Mouse (Mus musculus) olfactory bulb, adult 2 months (tissue): ENCODE results near the gene Mtmr12. TPM values are rescaled to one million over a fixed set of nuclear protein-coding genes. Genes with fewer than 3 reads are reported as not detected.

Experiments
- H3K27ac ChIP-seq: fragments of 200-500 bp; 2 replicates; pipeline ENCODE4 v1.5.1; 2012; ENCODE audit warnings: low read depth, low read length; ENCODE audit not compliant: insufficient read depth
- H3K4me1 ChIP-seq: fragments of 200-500 bp; 2 replicates; pipeline ENCODE4 v1.6.1; 2012; ENCODE audit warnings: low read length; ENCODE audit not compliant: control insufficient read depth, insufficient read depth
- H3K4me3 ChIP-seq: fragments of 200-500 bp; 2 replicates; pipeline ENCODE4 v1.5.1; 2012; ENCODE audit warnings: mild to moderate bottlenecking, low read depth, low read length, moderate library complexity; ENCODE audit not compliant: insufficient read depth
- CTCF ChIP-seq: fragments of 200-500 bp; IDR thresholded peaks from 2 replicates; pipeline ENCODE4 v1.5.1; 2012; ENCODE audit warnings: low read depth, mild to moderate bottlenecking, low read length, moderate library complexity; ENCODE audit not compliant: insufficient read depth
- POLR2A ChIP-seq: fragments of 200-500 bp; IDR thresholded peaks from 2 replicates; pipeline ENCODE4 v1.6.1; 2012; ENCODE audit warnings: mild to moderate bottlenecking, low read depth, low read length, moderate library complexity; ENCODE audit not compliant: insufficient read depth
- WGBS: fragments of 180-500 bp; shearing (Covaris S2); methylation state at CpG from one replicate; pipeline ENCODE4 v1.1.7; 2018; 5-methylcytosine and 5-hydroxymethylcytosine counted together
- polyA plus RNA-seq: library from polyadenylated mRNA; stranded (reverse); fragments of >200 nt; gene quantifications from 2 replicates; pipeline ENCODE4 v1.2.4, GENCODE M21; 2012; ENCODE audit warnings: low replicate concordance; ENCODE audit not compliant: missing spikeins, insufficient read depth, insufficient read length

Gene Mtmr12
- polyA plus RNA-seq, 1 experiment = not detected

DNA sequence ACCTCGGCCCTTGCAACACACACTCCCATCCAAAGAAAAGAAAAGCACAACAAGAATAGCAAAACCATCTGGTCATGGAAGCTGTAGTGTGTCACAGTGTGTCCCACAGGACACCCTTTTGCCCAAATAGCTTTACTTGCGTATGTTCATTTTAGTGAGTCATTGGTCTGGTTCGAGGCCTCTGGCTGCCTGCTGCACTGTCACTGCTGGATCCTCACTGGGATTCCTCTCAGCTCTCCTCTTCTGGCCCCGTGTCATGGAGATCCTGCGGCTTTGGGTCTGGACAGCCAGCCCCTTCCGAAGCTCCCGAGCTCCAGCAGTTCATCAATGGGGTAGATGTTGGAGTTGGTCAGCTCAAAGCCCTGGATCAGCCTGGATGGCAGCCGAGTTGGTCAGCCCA, 113.6 kb downstream of the Mtmr12 start:
- WGBS = 83% methylated on average over 8 of the region's 8 CpGs
- no peak overlapping the region for H3K4me3 ChIP-seq
- TF ChIP-seq CTCF (no peak), POLR2A (no peak)
- H3K27ac ChIP-seq = no peak overlapping the region
- H3K4me1 ChIP-seq = no peaks in the 10 kb centered on the region

DNA sequence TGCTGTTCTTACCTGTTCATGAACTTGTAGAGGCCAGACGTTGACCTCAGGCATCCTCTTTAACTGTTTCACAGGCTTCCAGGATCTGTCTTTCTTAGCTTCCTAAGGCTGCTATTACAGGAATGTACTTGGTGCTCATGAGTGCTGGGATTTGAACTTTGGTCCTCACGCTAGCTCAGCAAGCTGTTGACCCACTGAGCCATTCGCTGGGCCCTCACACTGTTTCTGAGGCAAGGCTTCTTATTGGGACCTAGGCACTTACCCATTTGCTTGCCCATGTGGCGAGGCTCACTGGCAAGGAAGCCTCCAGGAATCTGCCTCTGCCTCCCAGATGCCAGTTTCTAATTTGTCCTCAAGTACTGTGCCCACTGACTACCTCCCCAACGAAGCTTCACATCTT, 115.1 kb downstream of the Mtmr12 start:
- WGBS = 58% methylated on average over 5 of the region's 5 CpGs
- Histone ChIP-seq H3K4me3 (no peak overlapping the region), H3K27ac (no peak overlapping the region), H3K4me1 (peaks cover 3% of the 10 kb centered on the region; the same call in 1 of the 2 replicates)
- TF ChIP-seq POLR2A (no peak), CTCF (no peak)

DNA sequence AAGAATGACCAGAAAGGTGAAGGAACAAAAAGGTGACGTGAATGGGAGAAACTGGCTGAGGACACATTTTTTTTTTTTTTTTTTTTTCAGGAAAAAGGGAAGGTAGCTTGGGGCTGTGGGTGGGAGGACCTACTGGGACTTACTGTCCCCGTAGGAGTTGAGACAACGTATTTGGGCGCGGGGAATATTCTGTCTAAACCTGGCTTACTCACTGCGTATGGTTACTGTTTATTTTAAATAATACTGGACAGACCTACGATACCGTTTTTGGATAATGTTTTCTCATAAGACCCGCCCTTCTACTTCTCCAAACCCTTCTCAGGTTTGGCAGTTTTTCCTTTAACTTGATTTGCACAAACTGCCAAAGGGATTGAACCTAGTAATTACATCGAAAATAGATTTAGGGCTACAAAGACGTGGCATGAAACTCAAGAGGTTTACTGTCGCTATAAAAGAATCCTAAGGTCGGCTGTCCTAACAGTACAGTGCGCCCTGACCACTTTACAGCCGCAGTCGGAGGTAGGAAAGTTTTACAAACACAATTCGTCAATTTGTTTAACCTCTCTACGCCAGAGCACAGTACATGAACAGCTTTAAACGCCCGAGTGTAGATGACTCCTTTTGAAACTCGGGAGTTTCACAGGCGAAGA, 115.7 kb downstream of the Mtmr12 start:
- Histone ChIP-seq H3K4me3 (peak overlapping the region; percentile 92), H3K4me1 (peaks cover 3% of the 10 kb centered on the region; the same call in 1 of the 2 replicates), H3K27ac (0 out of 2 replicates have a peak overlapping the region, but pooled peaks have one; percentile 35)
- TF ChIP-seq CTCF = no peak
- no peak for TF ChIP-seq POLR2A
- 1% methylated on average over 22 of the region's 22 CpGs for WGBS

DNA sequence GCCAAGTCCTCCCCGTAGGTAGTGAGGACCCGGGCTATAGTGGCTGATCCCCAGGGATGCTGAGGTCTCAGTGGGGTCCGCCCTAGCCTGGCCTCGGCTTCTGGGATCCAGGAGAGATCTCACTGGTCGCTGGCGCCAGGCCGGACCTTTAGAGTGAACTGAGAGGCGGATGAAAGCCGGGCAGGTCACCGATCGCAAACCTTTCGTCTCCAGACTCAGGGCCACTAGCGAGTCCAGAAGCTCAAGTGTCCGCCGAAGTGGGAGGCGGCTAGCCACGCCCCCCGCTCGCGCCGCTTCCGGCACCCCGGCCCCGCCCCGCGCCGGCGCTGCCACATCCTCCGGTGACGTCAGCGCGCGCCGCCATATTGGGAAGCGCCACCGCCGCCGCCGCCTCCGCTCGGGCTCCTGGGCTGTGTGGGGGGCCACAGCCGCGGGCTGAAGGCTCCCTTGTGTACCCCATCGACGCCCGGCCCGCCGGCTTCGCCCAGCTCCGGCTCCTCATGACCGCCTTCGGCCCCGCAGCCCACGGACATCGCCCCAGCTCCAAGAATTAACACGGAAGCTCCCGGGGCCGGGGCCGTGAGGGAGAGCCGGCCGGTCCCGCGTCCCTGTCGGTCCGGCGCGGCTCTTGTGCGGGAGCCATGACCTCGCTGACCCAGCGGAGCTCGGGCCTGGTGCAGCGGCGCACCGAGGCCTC, 116.4 kb downstream of the Mtmr12 start, which contains the start of gene Golph3:
Gene Golph3, plus strand, starts transcription at position 360 of the 697 bp plus-strand sequence.
- TF ChIP-seq CTCF (no peak), POLR2A (peak; percentile 89)
- Histone ChIP-seq H3K4me1 (peaks cover 5% of the 10 kb centered on the region; the same call in 1 of the 2 replicates), H3K4me3 (peak within 1 kb of the TSS; percentile 92), H3K27ac (peak within 1 kb of the TSS; percentile 75)
- under 1% methylated on average over 74 of the region's 74 CpGs for WGBS

DNA sequence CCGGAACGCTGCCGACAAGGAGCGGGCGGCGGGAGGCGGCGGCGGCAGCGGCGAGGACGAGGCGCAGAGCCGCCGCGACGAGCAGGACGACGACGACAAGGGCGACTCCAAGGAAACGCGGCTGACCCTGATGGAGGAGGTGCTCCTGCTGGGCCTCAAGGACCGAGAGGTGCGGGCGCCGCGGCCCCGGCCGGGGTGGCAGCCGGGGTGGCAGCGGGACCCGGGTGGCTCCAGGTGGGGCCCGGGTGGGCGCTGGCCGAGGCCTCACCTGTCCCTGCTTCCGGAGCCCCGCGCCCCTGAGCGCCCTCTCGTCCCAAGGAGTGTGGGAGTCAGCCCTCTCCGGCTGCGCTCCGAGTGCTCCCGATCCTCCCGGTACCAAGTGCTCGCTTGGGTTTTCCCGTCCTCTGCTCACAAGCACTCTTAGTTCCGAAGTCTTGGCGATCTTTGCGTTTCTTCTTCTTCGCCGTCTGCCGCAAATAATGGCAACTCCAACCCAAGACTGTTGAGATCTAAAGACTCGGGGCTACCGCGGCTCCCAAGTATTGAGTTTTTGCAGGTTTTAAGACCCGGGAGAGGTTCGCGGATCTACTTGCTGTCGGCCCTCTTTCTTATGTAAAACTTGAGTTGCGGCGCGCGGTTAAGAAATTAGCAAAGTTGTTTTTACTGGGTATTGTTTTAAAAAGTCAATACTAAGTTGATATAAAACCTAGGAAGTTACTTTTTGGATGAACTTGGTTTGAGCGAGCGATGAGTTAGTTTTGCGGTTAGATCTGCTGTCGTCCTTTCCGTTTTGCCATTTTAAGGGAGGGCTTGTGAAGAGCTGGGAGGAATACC, 117.2 kb downstream of the Mtmr12 start, which contains the start of gene 1810049J17Rik:
Gene 1810049J17Rik, minus strand, starts transcription at position 112 of the 834 bp plus-strand sequence.
- TF ChIP-seq POLR2A (no peak), CTCF (no peak)
- Histone ChIP-seq H3K4me3 (peak within 1 kb of the TSS; percentile 92), H3K4me1 (peaks cover 5% of the 10 kb centered on the region; the same call in 1 of the 2 replicates), H3K27ac (peak within 1 kb of the TSS; percentile 75)
- WGBS = under 1% methylated on average over 70 of the region's 70 CpGs

DNA sequence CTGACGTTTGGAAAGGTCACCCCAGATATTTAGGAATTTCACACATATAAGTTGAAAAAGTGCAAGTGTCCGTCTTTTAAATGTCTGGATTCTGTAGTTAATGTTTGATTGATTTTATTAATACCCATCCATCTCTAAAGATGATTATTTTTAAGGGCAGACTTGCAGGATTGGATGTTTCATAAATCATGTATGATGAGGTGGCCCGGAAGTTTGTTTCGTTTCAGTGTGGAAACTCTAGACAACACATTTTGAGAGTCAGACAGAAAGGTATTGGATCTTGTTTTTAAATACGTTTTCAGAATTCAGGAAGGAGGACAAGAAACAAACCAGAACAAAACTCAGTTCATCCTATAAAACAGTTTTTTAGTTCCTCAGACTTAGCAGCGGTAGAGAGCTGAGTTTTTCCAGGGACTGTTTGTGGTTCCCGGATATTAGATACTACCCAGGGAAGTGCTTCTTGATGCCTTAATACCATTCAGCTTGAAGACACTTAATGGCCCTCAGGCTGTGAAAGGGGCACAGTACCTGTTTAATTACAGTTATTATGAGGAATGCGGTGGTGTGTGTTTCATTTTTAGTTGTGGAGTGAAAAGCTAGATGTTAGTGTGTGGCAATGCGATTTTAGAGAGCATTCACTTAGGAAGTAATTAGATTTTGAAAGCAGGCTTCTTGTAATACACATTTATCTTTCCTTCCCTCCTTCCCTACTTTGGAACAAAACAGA, 118.0 kb downstream of the Mtmr12 start:
- Histone ChIP-seq H3K4me1 (peaks cover 5% of the 10 kb centered on the region; the same call in 1 of the 2 replicates), H3K27ac (no peak overlapping the region), H3K4me3 (peak overlapping the region; percentile 92)
- WGBS = 2% methylated on average over 9 of the region's 9 CpGs
- TF ChIP-seq CTCF (no peak), POLR2A (no peak)

Other genes with a start within 250 kb of the Mtmr12 start
- 205 TPM in 1 of 2 replicates, not detected in the other for gene Sub1, start 208.0 kb upstream of the Mtmr12 start, polyA plus RNA-seq
- gene Zfr, start 87.2 kb upstream of the Mtmr12 start, polyA plus RNA-seq = 546 TPM in 1 of 2 replicates, not detected in the other
- 174 and 208 TPM in 2 replicates for gene Golph3, start 116.4 kb downstream of the Mtmr12 start, polyA plus RNA-seq
- not detected in 2 replicates for gene 1810049J17Rik, start 116.9 kb downstream of the Mtmr12 start, polyA plus RNA-seq